Comparison of ENCODE assay signal across 8 mouse cellular contexts in genomic region chr9:32031950-32032453, GRCm38 (mm10).
DNase-seq lines count a peak whose midpoint lies in the region; ATAC-seq and TF ChIP-seq lines count a peak whose summit lies in the region.

No protein-coding gene starts in this region.

- peak; percentile 65 for DNase-seq in ES-E14 (ENCODE audit: low read depth, low spot score)
- peak; percentile 57 to 59 for DNase-seq in cerebellum, adult 2 months
- DNase-seq in frontal cortex, adult 2 months (ENCODE audit: extremely low spot score in 1 of 2, low spot score in 1 of 2), result peak; percentile 15 to 79
- peak; percentile 89 for DNase-seq in hindbrain, embryonic 10.5 days (ENCODE audit: low spot score)
- peak; percentile 85 to 88 for DNase-seq in layer of hippocampus, postnatal 14 days (ENCODE audit: low spot score in 2 of 2)
- DNase-seq in lung, postnatal 0 days (ENCODE audit: low spot score), result peak; percentile 88
- DNase-seq in retina, adult 2 months (ENCODE audit: low read depth, low spot score), result peak; percentile 81
- peak; percentile 82 for DNase-seq in thymus, postnatal 4 days

- no peak for TF ChIP-seq EP300 in lung, postnatal 0 days (IDR thresholded peaks at IDR 0.05)

- H3K4me2 ChIP-seq in lung, postnatal 0 days (replicated peaks; ENCODE audit: low read depth, low read length), result peak overlapping the region; percentile 87

- H3K4me3 ChIP-seq in ES-E14 (ENCODE audit: insufficient read depth in 1 of 2, low read depth in 1 of 2, low read length in 2 of 2, poor library complexity in 1 of 2, severe bottlenecking in 1 of 2), result peak overlapping the region; percentile 76 to 87
- peak overlapping the region; percentile 27 for H3K4me3 ChIP-seq in cerebellum, adult 2 months (replicated peaks; ENCODE audit: insufficient read depth, low read depth, low read length)
- H3K4me3 ChIP-seq in hindbrain, embryonic 10.5 days, result peak overlapping the region; percentile 86
- peak overlapping the region; percentile 67 for H3K4me3 ChIP-seq in lung, postnatal 0 days (ENCODE audit: low read depth, low read length)

- in situ Hi-C loops in ES-E14 (cut with MboI; ENCODE audit: low sequenced_read_pairs in 2 of 2, unreplicated experiment in 2 of 2), result no loop called here

- 2% methylated on average over 55 of the region's 64 CpGs for WGBS in cerebellum, adult 2 months
- 1% methylated on average over 64 of the region's 64 CpGs for WGBS in hindbrain, embryonic 10.5 days
- 2% methylated on average over 16 of the region's 64 CpGs for WGBS in lung, postnatal 0 days

- TF ChIP-seq CTCF in cerebellum, adult 2 months (IDR thresholded peaks at IDR 0.05; ENCODE audit: borderline replicate concordance, insufficient read depth, low read depth, low read length), result no peak
- TF ChIP-seq CTCF in lung, postnatal 0 days (IDR thresholded peaks at IDR 0.05), result no peak

- 0 out of 2 replicates have a peak overlapping the region, but pooled peaks have one; percentile 3 for H3K27ac ChIP-seq in ES-E14 (ENCODE audit: insufficient read depth, low read depth, low read length, poor library complexity, severe bottlenecking)
- H3K27ac ChIP-seq in cerebellum, adult 2 months (ENCODE audit: insufficient read depth, low read length), result no peak overlapping the region
- peak overlapping the region; percentile 96 for H3K27ac ChIP-seq in hindbrain, embryonic 10.5 days
- peak overlapping the region; percentile 57 for H3K27ac ChIP-seq in lung, postnatal 0 days (ENCODE audit: low read length)

- peaks cover 7 to 14% of the 10 kb centered on the region in 2 experiments; a peak in 3 of 4 replicates for H3K4me1 ChIP-seq in ES-E14 (ENCODE audit: control insufficient read depth in 2 of 2, insufficient read depth in 2 of 2, low read length in 2 of 2, poor library complexity in 1 of 2)
- no peaks in the 10 kb centered on the region for H3K4me1 ChIP-seq in cerebellum, adult 2 months (ENCODE audit: control insufficient read depth, insufficient read depth, low read length)
- peaks cover 47% of the 10 kb centered on the region for H3K4me1 ChIP-seq in hindbrain, embryonic 10.5 days (replicated peaks)
- peaks cover 5% of the 10 kb centered on the region; the same call in 1 of the 2 replicates for H3K4me1 ChIP-seq in lung, postnatal 0 days (ENCODE audit: insufficient read depth, low read depth, low read length)

- no peaks in the 10 kb centered on the region for H3K9me3 ChIP-seq in ES-E14 (ENCODE audit: control insufficient read depth, insufficient read depth, low read depth, low read length)
- H3K9me3 ChIP-seq in hindbrain, embryonic 10.5 days, result no peaks in the 10 kb centered on the region
- H3K9me3 ChIP-seq in lung, postnatal 0 days (ENCODE audit: low read length), result no peaks in the 10 kb centered on the region

- peak; percentile 89 for ATAC-seq in lung, postnatal 0 days

- TF ChIP-seq POLR2A in cerebellum, adult 2 months (IDR thresholded peaks at IDR 0.05; ENCODE audit: borderline replicate concordance, insufficient read depth, low read length), result no peak

- H3K9ac ChIP-seq in ES-E14 (ENCODE audit: insufficient read depth, low read depth, low read length, poor library complexity, severe bottlenecking), result peak overlapping the region; percentile 77
- H3K9ac ChIP-seq in lung, postnatal 0 days (replicated peaks; ENCODE audit: low read depth), result peak overlapping the region; percentile 60

- H3K27me3 ChIP-seq in cerebellum, adult 2 months (ENCODE audit: control insufficient read depth, insufficient read depth, low read length), result peaks cover 6% of the 10 kb centered on the region; the same call in 1 of the 2 replicates
- 0 out of 2 replicates have a peak, but pooled peaks cover 5% of the 10 kb centered on the region for H3K27me3 ChIP-seq in hindbrain, embryonic 10.5 days (ENCODE audit: insufficient read depth, poor library complexity, severe bottlenecking)
- H3K27me3 ChIP-seq in lung, postnatal 0 days (replicated peaks; ENCODE audit: insufficient read depth, low read length), result no peaks in the 10 kb centered on the region

- H3K36me3 ChIP-seq in ES-E14 (ENCODE audit: control insufficient read depth, insufficient read depth, low read length, poor library complexity, severe bottlenecking), result no peaks in the 10 kb centered on the region
- no peaks in the 10 kb centered on the region for H3K36me3 ChIP-seq in hindbrain, embryonic 10.5 days
- H3K36me3 ChIP-seq in lung, postnatal 0 days (ENCODE audit: insufficient read depth, low read length), result no peaks in the 10 kb centered on the region

TF ChIP-seq in ES-E14, 5 proteins besides CTCF, POLR2A, EP300 and RAD21:
- peak; percentile 42; the same call in 1 of the 2 replicates for TF ChIP-seq HCFC1 (IDR thresholded peaks at IDR 0.05; ENCODE audit: borderline replicate concordance, insufficient read depth, low read length)
- TF ChIP-seq ZC3H11A (IDR thresholded peaks at IDR 0.05; ENCODE audit: borderline replicate concordance, low read depth, low read length), result no peak
- no peak for TF ChIP-seq MAFK (IDR thresholded peaks at IDR 0.05; ENCODE audit: insufficient read depth, low read depth, low read length)
- no peak for TF ChIP-seq CHD2 (IDR thresholded peaks at IDR 0.05; ENCODE audit: low read depth, low read length)
- no peak for TF ChIP-seq ZNF384 (IDR thresholded peaks at IDR 0.05; ENCODE audit: low read depth, low read length)

Comparison
In these comparisons a context has a peak if more than half of its experiments do, and no peak if none do; other contexts are left out.
1. H3K4me3 ChIP-seq: peak in every context shown above with its lines; median percentile 86 in hindbrain, embryonic 10.5 days; 82 in ES-E14; 67 in lung, postnatal 0 days; 27 in cerebellum, adult 2 months.